ENCODE assay signal across 14 mouse cellular contexts in genomic region chr9:47460241-47460640, GRCm38 (mm10).
DNase-seq lines count a peak whose midpoint lies in the region; ATAC-seq lines count a peak whose summit lies in the region.
"Had no signal": no experiment of that assay in that cellular context is flagged by ENCODE, and none has a peak within 500 bp of the region (broad histone marks: within the 10 kb centered on the region; RNA-seq: fewer than 3 reads in every experiment).

No protein-coding gene starts in this region.

- no peaks in the 10 kb centered on the region for H3K36me3 ChIP-seq in forebrain, embryonic 14.5 days (ENCODE audit: control insufficient read depth, insufficient read depth, low read length)
- no peaks in the 10 kb centered on the region for H3K36me3 ChIP-seq in forebrain, embryonic 12.5 days (replicated peaks)
- H3K36me3 ChIP-seq in kidney, embryonic 15.5 days: no peaks in the 10 kb centered on the region
- H3K36me3 ChIP-seq: embryonic facial prominence, embryonic 10.5 days; embryonic facial prominence, embryonic 12.5 days; forebrain, embryonic 15.5 days had no signal

- H3K4me2 ChIP-seq in forebrain, embryonic 14.5 days (ENCODE audit: low read length): no peak overlapping the region
- H3K4me2 ChIP-seq in forebrain, embryonic 12.5 days: no peak overlapping the region
- H3K4me2 ChIP-seq in kidney, embryonic 15.5 days: no peak overlapping the region
- H3K4me2 ChIP-seq: embryonic facial prominence, embryonic 12.5 days; forebrain, embryonic 15.5 days had no signal

- DNase-seq in cerebellum, postnatal 25 days: peak; percentile 25 to 40
- DNase-seq in cerebellum, adult 9-11 months: no peak
- DNase-seq in forebrain, embryonic 14.5 days (ENCODE audit: low spot score): peak; percentile 16
- DNase-seq in testis, postnatal 10 days (ENCODE audit: low spot score): peak; percentile 48
- no peak for DNase-seq in testis, postnatal 14 days (ENCODE audit: low spot score)
- DNase-seq: adrenal gland, adult 2 months; adrenal gland, postnatal 10 days; adrenal gland, postnatal 25 days; forebrain, postnatal 0 days had no signal

- ATAC-seq in forebrain, embryonic 14.5 days: no peak
- ATAC-seq in forebrain, embryonic 12.5 days (ENCODE audit: low FRiP score): no peak
- no peak for ATAC-seq in kidney, embryonic 15.5 days (replicated peaks; ENCODE audit: low FRiP score)
- ATAC-seq: forebrain, embryonic 15.5 days; forebrain, postnatal 0 days had no signal

- WGBS in forebrain, embryonic 14.5 days: 78% methylated on average over 15 of the region's 15 CpGs
- WGBS in forebrain, embryonic 12.5 days: 88% methylated on average over 15 of the region's 15 CpGs
- WGBS in kidney, embryonic 15.5 days: 75% methylated on average over 15 of the region's 15 CpGs

- H3K27ac ChIP-seq in forebrain, embryonic 14.5 days (ENCODE audit: low read depth, low read length): no peak overlapping the region
- H3K27ac ChIP-seq in forebrain, embryonic 12.5 days: no peak overlapping the region
- H3K27ac ChIP-seq in kidney, embryonic 15.5 days: no peak overlapping the region
- H3K27ac ChIP-seq: embryonic facial prominence, embryonic 10.5 days; embryonic facial prominence, embryonic 12.5 days; forebrain, embryonic 15.5 days had no signal

- H3K9me3 ChIP-seq in forebrain, embryonic 14.5 days (replicated peaks; ENCODE audit: control insufficient read depth, low read length): no peaks in the 10 kb centered on the region
- H3K9me3 ChIP-seq in forebrain, embryonic 12.5 days: no peaks in the 10 kb centered on the region
- no peaks in the 10 kb centered on the region for H3K9me3 ChIP-seq in kidney, embryonic 15.5 days (replicated peaks)
- H3K9me3 ChIP-seq: embryonic facial prominence, embryonic 10.5 days; embryonic facial prominence, embryonic 12.5 days; forebrain, embryonic 15.5 days had no signal

- no peak overlapping the region for H3K9ac ChIP-seq in forebrain, embryonic 14.5 days (ENCODE audit: low read length)
- no peak overlapping the region for H3K9ac ChIP-seq in forebrain, embryonic 12.5 days
- H3K9ac ChIP-seq in kidney, embryonic 15.5 days: no peak overlapping the region
- H3K9ac ChIP-seq: embryonic facial prominence, embryonic 12.5 days; forebrain, embryonic 15.5 days; forebrain, postnatal 0 days had no signal

- no peak overlapping the region for H3K4me3 ChIP-seq in forebrain, embryonic 14.5 days (ENCODE audit: low read depth, low read length)
- no peak overlapping the region for H3K4me3 ChIP-seq in forebrain, embryonic 12.5 days (replicated peaks)
- no peak overlapping the region for H3K4me3 ChIP-seq in kidney, embryonic 15.5 days (replicated peaks)
- H3K4me3 ChIP-seq: embryonic facial prominence, embryonic 10.5 days; embryonic facial prominence, embryonic 12.5 days; forebrain, embryonic 15.5 days had no signal

- H3K4me1 ChIP-seq in forebrain, embryonic 14.5 days (ENCODE audit: control insufficient read depth, insufficient read depth, low read length): no peaks in the 10 kb centered on the region
- peaks cover 6% of the 10 kb centered on the region; the same call in 1 of the 2 replicates for H3K4me1 ChIP-seq in forebrain, embryonic 12.5 days
- H3K4me1 ChIP-seq in kidney, embryonic 15.5 days: no peaks in the 10 kb centered on the region

- no peaks in the 10 kb centered on the region for H3K27me3 ChIP-seq in forebrain, embryonic 14.5 days (replicated peaks; ENCODE audit: control insufficient read depth, insufficient read depth, low read length)
- peaks cover 9% of the 10 kb centered on the region; the same call in 1 of the 2 replicates for H3K27me3 ChIP-seq in forebrain, embryonic 12.5 days
- 0 out of 2 replicates have a peak, but pooled peaks cover 3% of the 10 kb centered on the region for H3K27me3 ChIP-seq in kidney, embryonic 15.5 days
- H3K27me3 ChIP-seq: embryonic facial prominence, embryonic 12.5 days; forebrain, embryonic 15.5 days had no signal

Comparison
In these comparisons a context has a peak if more than half of its experiments do, and no peak if none do; other contexts are left out.
1. DNase-seq: peak in cerebellum, postnatal 25 days (2 of 2), forebrain, embryonic 14.5 days (single experiment) and testis, postnatal 10 days (single experiment); none in cerebellum, adult 9-11 months (single experiment) and testis, postnatal 14 days (single experiment).